ENCODE assay signal across 22 mouse cellular contexts in the genomic region with DNA sequence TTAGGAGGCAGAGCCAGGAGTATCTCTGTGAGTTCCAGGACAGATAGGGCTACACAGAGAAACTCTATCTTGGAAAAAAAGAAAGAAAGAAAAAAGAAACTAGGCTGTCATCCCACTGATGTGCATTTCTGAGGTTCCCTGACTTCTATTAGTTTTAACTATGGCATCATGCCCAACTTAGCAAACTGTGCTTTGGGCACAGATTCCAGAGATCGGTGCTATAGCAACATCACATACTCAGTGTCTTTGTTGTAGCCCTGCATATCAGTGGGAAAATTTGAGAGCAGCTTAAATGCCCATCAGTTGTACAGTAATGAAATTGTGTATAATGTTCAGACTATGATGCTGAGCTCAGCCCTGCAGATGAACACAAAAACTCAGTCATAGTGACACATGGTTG. TPM values are rescaled to one million over a fixed set of nuclear protein-coding genes. Genes with fewer than 3 reads are reported as not detected.
DNase-seq lines count a peak whose midpoint lies in the region; ATAC-seq and TF ChIP-seq lines count a peak whose summit lies in the region.
"Had no signal": no experiment of that assay in that cellular context is flagged by ENCODE, and none has a peak within 500 bp of the region (broad histone marks: within the 10 kb centered on the region; RNA-seq: fewer than 3 reads in every experiment).

No protein-coding gene starts in this region.

- H3K4me2 ChIP-seq in forebrain, embryonic 14.5 days (ENCODE audit: low read length) = no peak overlapping the region
- no peak overlapping the region for H3K4me2 ChIP-seq in forebrain, embryonic 11.5 days (ENCODE audit: low read depth, low read length, severe bottlenecking)
- no peak overlapping the region for H3K4me2 ChIP-seq in hindbrain, embryonic 15.5 days
- H3K4me2 ChIP-seq in hindbrain, embryonic 16.5 days (ENCODE audit: low read length) = no peak overlapping the region
- H3K4me2 ChIP-seq: embryonic facial prominence, embryonic 12.5 days; heart, embryonic 12.5 days had no signal

- 42% methylated on average over 1 of the region's 1 CpGs for WGBS in forebrain, embryonic 14.5 days
- WGBS in forebrain, embryonic 11.5 days = 98% methylated on average over 1 of the region's 1 CpGs
- WGBS in hindbrain, embryonic 15.5 days = 81% methylated on average over 1 of the region's 1 CpGs
- 71% methylated on average over 1 of the region's 1 CpGs for WGBS in hindbrain, embryonic 16.5 days
- 92% methylated on average over 1 of the region's 1 CpGs for WGBS in limb, embryonic 10.5 days

- peaks cover 19% of the 10 kb centered on the region for H3K4me1 ChIP-seq in forebrain, embryonic 14.5 days (ENCODE audit: control insufficient read depth, insufficient read depth, low read length)
- peaks cover 9% of the 10 kb centered on the region; the same call in 1 of the 2 replicates for H3K4me1 ChIP-seq in forebrain, embryonic 11.5 days (replicated peaks; ENCODE audit: control insufficient read depth, insufficient read depth, low read length)
- peaks cover 14% of the 10 kb centered on the region for H3K4me1 ChIP-seq in hindbrain, embryonic 15.5 days (replicated peaks)
- peaks cover 6% of the 10 kb centered on the region for H3K4me1 ChIP-seq in hindbrain, embryonic 16.5 days (ENCODE audit: control insufficient read depth, insufficient read depth, low read depth, low read length)
- H3K4me1 ChIP-seq in limb, embryonic 10.5 days = peaks cover 45% of the 10 kb centered on the region

- H3K27ac ChIP-seq in forebrain, embryonic 14.5 days (ENCODE audit: low read depth, low read length) = no peak overlapping the region
- H3K27ac ChIP-seq in forebrain, embryonic 11.5 days (ENCODE audit: low read depth, low read length) = no peak overlapping the region
- H3K27ac ChIP-seq in hindbrain, embryonic 15.5 days (replicated peaks) = peak overlapping the region; percentile 46; the same call in 1 of the 2 replicates
- no peak overlapping the region for H3K27ac ChIP-seq in hindbrain, embryonic 16.5 days (ENCODE audit: low read depth, low read length)
- no peak overlapping the region for H3K27ac ChIP-seq in limb, embryonic 10.5 days
- H3K27ac ChIP-seq: embryonic facial prominence, embryonic 12.5 days; heart, adult 2 months; hindbrain, embryonic 10.5 days had no signal

- no peaks in the 10 kb centered on the region for H3K36me3 ChIP-seq in forebrain, embryonic 14.5 days (ENCODE audit: control insufficient read depth, insufficient read depth, low read length)
- H3K36me3 ChIP-seq in forebrain, embryonic 11.5 days (ENCODE audit: control insufficient read depth, insufficient read depth, low read length) = no peaks in the 10 kb centered on the region
- H3K36me3 ChIP-seq in hindbrain, embryonic 15.5 days = no peaks in the 10 kb centered on the region
- no peaks in the 10 kb centered on the region for H3K36me3 ChIP-seq in hindbrain, embryonic 16.5 days (ENCODE audit: control insufficient read depth, insufficient read depth, low read length)
- no peaks in the 10 kb centered on the region for H3K36me3 ChIP-seq in limb, embryonic 10.5 days
- H3K36me3 ChIP-seq: embryonic facial prominence, embryonic 12.5 days; heart, embryonic 12.5 days; hindbrain, embryonic 10.5 days had no signal

- TF ChIP-seq POLR2A in brain, embryonic 14.5 days (IDR thresholded peaks at IDR 0.05; ENCODE audit: borderline replicate concordance, extremely low read depth, insufficient read depth, insufficient read length, poor library complexity, severe bottlenecking) = no peak

- ATAC-seq in forebrain, embryonic 14.5 days = no peak
- ATAC-seq in forebrain, embryonic 11.5 days (replicated peaks; ENCODE audit: low FRiP score) = no peak
- no peak for ATAC-seq in hindbrain, embryonic 15.5 days (ENCODE audit: low FRiP score, low read depth)
- ATAC-seq in hindbrain, embryonic 16.5 days = no peak
- ATAC-seq: forebrain, embryonic 16.5 days; inflammation-experienced regulatory T-cells, adult 6 months; intestine, postnatal 0 days had no signal

- DNase-seq in forebrain, embryonic 14.5 days (ENCODE audit: low spot score) = peak; percentile 65
- DNase-seq in forebrain, embryonic 11.5 days (ENCODE audit: low spot score) = no peak
- peak; percentile 45 for DNase-seq in Muller cell, postnatal 12 days (ENCODE audit: inconsistent ontology term)
- DNase-seq in brain, embryonic 14.5 days (ENCODE audit: low read depth) = peak; percentile 59
- DNase-seq in limb, embryonic 10.5 days (ENCODE audit: low spot score) = no peak
- DNase-seq: adrenal gland, postnatal 10 days; cerebellum, adult 2 months; cerebellum, postnatal 14 days; gastrocnemius, postnatal 14 days; heart, adult 2 months; kidney, adult 8-10 months had no signal

- H3K27me3 ChIP-seq in forebrain, embryonic 14.5 days (replicated peaks; ENCODE audit: control insufficient read depth, insufficient read depth, low read length) = 0 out of 2 replicates have a peak, but pooled peaks cover 4% of the 10 kb centered on the region
- no peaks in the 10 kb centered on the region for H3K27me3 ChIP-seq in forebrain, embryonic 11.5 days (ENCODE audit: control insufficient read depth, insufficient read depth, low read length)
- no peaks in the 10 kb centered on the region for H3K27me3 ChIP-seq in hindbrain, embryonic 15.5 days
- no peaks in the 10 kb centered on the region for H3K27me3 ChIP-seq in hindbrain, embryonic 16.5 days (replicated peaks; ENCODE audit: control insufficient read depth, insufficient read depth, low read length)
- H3K27me3 ChIP-seq in limb, embryonic 10.5 days (ENCODE audit: low read depth, poor library complexity, severe bottlenecking) = no peaks in the 10 kb centered on the region
- H3K27me3 ChIP-seq: CH12.LX; embryonic facial prominence, embryonic 12.5 days had no signal

- H3K9me3 ChIP-seq in forebrain, embryonic 14.5 days (replicated peaks; ENCODE audit: control insufficient read depth, low read length) = no peaks in the 10 kb centered on the region
- no peaks in the 10 kb centered on the region for H3K9me3 ChIP-seq in forebrain, embryonic 11.5 days (ENCODE audit: control insufficient read depth, low read length)
- no peaks in the 10 kb centered on the region for H3K9me3 ChIP-seq in hindbrain, embryonic 15.5 days
- no peaks in the 10 kb centered on the region for H3K9me3 ChIP-seq in hindbrain, embryonic 16.5 days (ENCODE audit: control insufficient read depth, low read length)
- no peaks in the 10 kb centered on the region for H3K9me3 ChIP-seq in limb, embryonic 10.5 days (replicated peaks)
- H3K9me3 ChIP-seq: embryonic facial prominence, embryonic 12.5 days; heart, embryonic 12.5 days; hindbrain, embryonic 10.5 days had no signal

- H3K4me3 ChIP-seq in forebrain, embryonic 14.5 days (ENCODE audit: low read depth, low read length) = no peak overlapping the region
- H3K4me3 ChIP-seq in forebrain, embryonic 11.5 days (ENCODE audit: low read depth, low read length) = no peak overlapping the region
- H3K4me3 ChIP-seq in hindbrain, embryonic 15.5 days = no peak overlapping the region
- no peak overlapping the region for H3K4me3 ChIP-seq in hindbrain, embryonic 16.5 days (ENCODE audit: low read length)
- H3K4me3 ChIP-seq in limb, embryonic 10.5 days = no peak overlapping the region
- H3K4me3 ChIP-seq: embryonic facial prominence, embryonic 12.5 days; heart, adult 2 months; heart, embryonic 12.5 days; hindbrain, embryonic 10.5 days had no signal

- no peak for TF ChIP-seq CTCF in brain, embryonic 14.5 days (IDR thresholded peaks at IDR 0.05; ENCODE audit: borderline replicate concordance, extremely low read depth, insufficient read depth, insufficient read length)

- no peak overlapping the region for H3K9ac ChIP-seq in forebrain, embryonic 14.5 days (ENCODE audit: low read length)
- no peak overlapping the region for H3K9ac ChIP-seq in forebrain, embryonic 11.5 days (ENCODE audit: low read length)
- H3K9ac ChIP-seq in hindbrain, embryonic 15.5 days = no peak overlapping the region
- no peak overlapping the region for H3K9ac ChIP-seq in hindbrain, embryonic 16.5 days (ENCODE audit: low read depth, low read length)
- H3K9ac ChIP-seq: embryonic facial prominence, embryonic 12.5 days; heart, embryonic 12.5 days had no signal

RNA-seq across cellular contexts. Expression of a gene that starts 10.8 kb away (rescaled TPM):
- polyA plus RNA-seq in forebrain, embryonic 14.5 days (2014; fragmentation: Nextera tagmentation; extraction: Ambion mirVana) = 958 and 988 TPM in 2 replicates
- 1,858 and 1,977 TPM in 2 replicates for polyA plus RNA-seq in forebrain, embryonic 11.5 days (2014; fragmentation: Nextera tagmentation; extraction: Ambion mirVana)
- 1,126 and 1,158 TPM in 2 replicates for polyA plus RNA-seq in hindbrain, embryonic 15.5 days (2015; fragmentation: Nextera tagmentation; extraction: Ambion mirVana)
- polyA plus RNA-seq in hindbrain, embryonic 16.5 days (2015; fragmentation: Nextera tagmentation; extraction: Ambion mirVana) = 1,276 and 1,360 TPM in 2 replicates
- polyA plus RNA-seq in brain, embryonic 14.5 days (2012; rRNA removed) = 485 and 505 TPM in 2 replicates
- polyA plus RNA-seq in limb, embryonic 10.5 days (2016; fragmentation: Nextera tagmentation; extraction: Ambion mirVana) = 3,103 and 4,103 TPM in 2 replicates

RNA-seq across cellular contexts. Expression of a gene that starts 24.6 kb away (rescaled TPM):
- polyA plus RNA-seq in forebrain, embryonic 14.5 days (2014; fragmentation: Nextera tagmentation; extraction: Ambion mirVana) = not detected in 2 replicates
- not detected in 2 replicates for polyA plus RNA-seq in forebrain, embryonic 11.5 days (2014; fragmentation: Nextera tagmentation; extraction: Ambion mirVana)
- polyA plus RNA-seq in hindbrain, embryonic 15.5 days (2015; fragmentation: Nextera tagmentation; extraction: Ambion mirVana) = not detected in 2 replicates
- polyA plus RNA-seq in hindbrain, embryonic 16.5 days (2015; fragmentation: Nextera tagmentation; extraction: Ambion mirVana) = not detected in 2 replicates
- not detected in 2 replicates for polyA plus RNA-seq in brain, embryonic 14.5 days (2012; rRNA removed)
- not detected in 2 replicates for polyA plus RNA-seq in limb, embryonic 10.5 days (2016; fragmentation: Nextera tagmentation; extraction: Ambion mirVana)
- polyA plus RNA-seq: cerebellum, adult 2 months; cortical plate, adult 2 months; forebrain, embryonic 16.5 days; heart, adult 2 months; heart, embryonic 12.5 days; heart, embryonic 16.5 days; inflammation-experienced regulatory T-cells, adult 6 months; intestine, postnatal 0 days had no signal

RNA-seq across cellular contexts. Expression of a gene that starts 55.7 kb away (rescaled TPM):
- polyA plus RNA-seq in forebrain, embryonic 14.5 days (2014; fragmentation: Nextera tagmentation; extraction: Ambion mirVana) = 21.2 and 25.1 TPM in 2 replicates
- polyA plus RNA-seq in forebrain, embryonic 11.5 days (2014; fragmentation: Nextera tagmentation; extraction: Ambion mirVana) = 51.6 and 56.2 TPM in 2 replicates
- 32.5 and 33.8 TPM in 2 replicates for polyA plus RNA-seq in hindbrain, embryonic 15.5 days (2015; fragmentation: Nextera tagmentation; extraction: Ambion mirVana)
- polyA plus RNA-seq in hindbrain, embryonic 16.5 days (2015; fragmentation: Nextera tagmentation; extraction: Ambion mirVana) = 25.4 and 27.2 TPM in 2 replicates
- polyA plus RNA-seq in brain, embryonic 14.5 days (2012; rRNA removed) = 37.3 and 82.1 TPM in 2 replicates
- polyA plus RNA-seq in limb, embryonic 10.5 days (2016; fragmentation: Nextera tagmentation; extraction: Ambion mirVana) = 34.0 and 40.3 TPM in 2 replicates

Comparison
In these comparisons a context has a peak if more than half of its experiments do, and no peak if none do; other contexts are left out.
1. DNase-seq: peak in forebrain, embryonic 14.5 days (single experiment), Muller cell, postnatal 12 days (single experiment) and brain, embryonic 14.5 days (single experiment); none in forebrain, embryonic 11.5 days (single experiment) and limb, embryonic 10.5 days (single experiment).